Mouse (Mus musculus) CD4-positive helper T cell, adult 2 months (primary cell): ENCODE results near the gene Rbm6.
A peak's percentile ranks its signal among the peaks of the same experiment; 100 is the strongest.

ENCODE experiments used
- DNase-seq: peaks from one replicate; pipeline ENCODE4 v3.0.0-alpha.2; 2012; ENCODE audit warnings: low read depth, missing footprints, low spot score

The Rbm6 gene

DNA sequence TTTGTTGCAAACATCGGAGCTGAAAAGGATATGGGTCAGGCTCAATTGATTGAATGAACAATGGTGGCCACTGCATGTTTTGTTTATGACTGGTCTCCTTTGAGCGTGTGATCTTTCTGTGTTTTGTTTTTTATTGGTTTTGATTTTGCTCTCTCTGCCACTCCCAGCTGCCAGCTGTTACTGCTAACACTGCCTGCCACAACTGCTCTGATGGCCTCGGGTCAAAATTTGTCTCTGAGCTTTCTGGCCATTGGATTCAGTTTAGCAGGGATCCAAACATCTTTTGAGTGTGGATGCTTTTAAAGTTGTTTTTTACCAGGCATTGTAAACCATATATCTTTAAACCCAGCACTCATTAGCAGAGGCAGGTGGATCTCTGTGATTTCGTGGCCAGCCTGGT is 7.4 kb upstream of the Rbm6 start:
- DNase-seq, result no peak

DNA sequence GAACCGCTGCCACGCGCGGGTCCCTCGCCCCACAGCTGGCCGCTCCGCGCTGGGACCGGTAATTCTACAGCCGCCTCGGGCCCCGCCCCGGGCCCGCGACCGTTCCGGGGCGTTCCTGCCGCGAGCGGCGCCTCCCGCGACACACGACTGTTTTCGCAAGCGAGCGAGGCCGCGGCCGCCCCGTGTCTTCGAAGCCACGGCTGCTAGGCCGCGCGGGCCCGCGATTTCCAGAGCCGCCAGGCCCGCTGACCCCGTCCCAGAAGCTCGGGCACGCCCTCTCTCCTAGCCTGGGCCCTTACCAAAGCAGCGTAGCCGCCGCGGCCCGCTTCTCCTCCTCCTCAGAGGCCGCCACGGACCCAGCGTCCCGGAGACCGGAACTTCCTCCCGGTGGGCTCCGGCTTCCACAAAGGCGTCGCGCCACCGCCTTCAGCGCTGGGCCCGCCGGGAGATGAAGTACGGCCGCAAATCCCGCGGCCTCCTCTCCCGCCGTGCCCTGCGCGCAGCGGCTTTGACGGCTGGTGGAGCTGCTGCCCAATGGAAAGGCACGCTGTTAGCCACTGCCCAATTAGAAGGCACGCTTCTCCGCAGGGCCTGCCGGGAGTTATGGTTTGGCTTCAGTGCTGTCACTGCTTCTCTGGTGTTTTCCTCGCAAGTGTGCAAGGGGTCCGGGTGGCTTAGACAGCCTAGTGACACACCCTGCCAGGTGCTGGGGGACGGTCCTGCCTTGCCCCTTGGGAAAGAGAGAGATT is 513 bp downstream of the Rbm6 start:
- DNase-seq, result peak; percentile 96

DNA sequence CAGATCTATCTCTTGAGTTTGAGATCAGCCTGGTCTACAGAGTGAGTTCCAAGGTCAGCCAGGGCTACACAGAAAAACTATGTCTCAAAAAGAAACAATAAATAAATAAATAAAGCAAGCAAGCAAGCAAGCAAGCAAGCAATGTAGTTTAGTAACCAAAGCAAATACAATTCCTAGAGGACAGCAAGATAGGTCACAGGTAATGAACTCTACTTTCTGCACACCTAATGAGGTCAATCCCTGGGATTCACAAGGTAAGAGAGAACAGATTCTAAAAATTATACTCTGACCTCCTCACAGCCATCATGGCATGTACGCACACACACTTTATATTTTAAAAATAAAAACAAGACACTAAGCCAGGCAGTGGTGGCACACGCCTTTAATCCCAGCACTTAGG is 7.0 kb downstream of the Rbm6 start:
- no peak for DNase-seq

DNA sequence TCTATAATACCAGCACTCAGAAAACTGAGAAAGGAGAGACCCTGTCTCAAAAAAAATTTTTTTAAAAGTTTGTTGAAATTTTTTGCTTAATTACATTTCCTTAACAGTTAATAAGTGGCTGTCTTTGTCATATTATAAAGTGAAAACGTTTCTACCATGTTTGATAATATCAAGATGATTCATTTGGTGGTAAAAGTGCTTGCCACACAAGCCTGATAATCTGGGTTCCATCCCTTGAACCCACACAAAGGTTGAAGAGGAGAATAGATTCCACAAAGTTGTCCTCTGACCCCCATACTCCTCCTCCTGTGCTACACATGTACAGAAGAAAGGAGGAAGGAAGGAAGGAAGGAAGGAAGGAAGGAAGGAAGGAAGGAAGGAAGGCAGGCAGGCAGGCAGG is 8.5 kb downstream of the Rbm6 start:
- no peak for DNase-seq

DNA sequence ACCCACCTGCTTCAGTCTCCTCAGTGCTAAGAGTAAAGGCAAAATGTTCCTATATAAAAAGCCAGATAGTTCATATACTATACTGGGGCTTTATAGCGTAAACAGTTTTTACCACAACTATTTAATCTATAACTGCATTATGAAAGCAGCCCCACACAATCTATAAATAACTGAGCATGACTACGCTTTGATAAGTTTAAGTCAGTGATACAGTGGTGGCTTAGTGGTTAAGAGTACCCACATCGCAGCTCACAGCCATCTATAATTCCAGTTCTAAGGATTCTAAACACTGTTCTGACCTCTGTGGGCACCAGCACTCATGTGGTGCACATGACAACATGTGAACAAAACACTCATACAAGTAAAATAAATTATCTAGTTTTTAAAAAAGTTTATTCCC is 14.7 kb downstream of the Rbm6 start:
- no peak for DNase-seq

DNA sequence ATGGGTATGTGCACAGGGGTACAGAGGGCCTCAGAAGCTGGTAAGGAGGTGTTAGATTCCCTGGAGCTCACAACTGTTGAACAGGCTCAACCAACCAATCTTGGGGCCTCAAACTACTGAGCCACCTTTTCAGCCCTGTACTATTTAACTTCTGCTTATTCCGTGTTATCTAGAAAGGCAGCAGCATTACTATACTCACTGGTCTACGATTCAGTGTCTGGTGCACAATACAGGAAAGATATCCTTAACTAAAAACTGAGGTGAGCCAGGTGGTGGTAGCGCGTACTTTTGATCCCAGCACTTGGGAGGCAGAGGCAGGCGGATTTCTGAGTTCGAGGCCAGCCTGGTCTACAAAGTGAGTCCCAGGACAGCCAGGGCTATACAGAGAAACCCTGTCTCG is 24.1 kb downstream of the Rbm6 start:
- DNase-seq, result no peak

DNA sequence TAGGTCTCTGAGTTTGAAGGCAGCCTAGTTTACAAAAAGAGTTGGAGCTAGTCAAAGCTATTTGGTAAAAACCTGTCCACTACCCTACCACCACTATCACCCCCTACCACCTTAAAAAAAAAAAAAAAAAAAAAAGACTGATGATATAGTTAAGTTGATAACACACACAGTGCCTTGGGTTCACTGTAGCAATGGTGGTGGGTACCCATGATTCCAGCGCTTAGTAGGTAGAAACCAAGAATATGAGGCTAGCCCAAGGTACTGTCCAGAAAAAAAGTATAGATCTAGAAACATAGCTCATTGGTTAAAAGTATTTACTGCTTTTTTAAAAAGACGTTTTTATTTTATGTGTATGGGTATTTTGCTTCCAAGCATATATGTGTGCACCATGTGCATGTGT is 30.3 kb downstream of the Rbm6 start:
- DNase-seq, result no peak

DNA sequence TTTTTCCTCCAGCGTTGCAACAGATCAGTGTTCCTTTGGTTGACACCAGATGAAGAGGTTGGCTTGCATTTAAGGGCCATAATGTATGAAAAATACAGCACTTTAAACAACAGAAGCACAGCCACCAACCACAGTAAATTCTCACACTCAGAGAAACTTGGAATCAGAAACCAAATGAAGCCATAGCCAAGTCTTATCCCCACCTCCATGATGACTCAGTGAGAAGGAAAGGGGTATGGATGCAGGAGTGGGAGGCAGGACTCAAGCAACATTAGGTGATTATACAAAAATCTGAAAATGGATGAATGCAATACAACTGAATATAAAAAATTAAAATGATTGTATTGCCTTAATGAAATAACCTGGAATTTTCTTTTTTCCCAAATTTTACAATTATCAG is 34.2 kb downstream of the Rbm6 start:
- no peak for DNase-seq

DNA sequence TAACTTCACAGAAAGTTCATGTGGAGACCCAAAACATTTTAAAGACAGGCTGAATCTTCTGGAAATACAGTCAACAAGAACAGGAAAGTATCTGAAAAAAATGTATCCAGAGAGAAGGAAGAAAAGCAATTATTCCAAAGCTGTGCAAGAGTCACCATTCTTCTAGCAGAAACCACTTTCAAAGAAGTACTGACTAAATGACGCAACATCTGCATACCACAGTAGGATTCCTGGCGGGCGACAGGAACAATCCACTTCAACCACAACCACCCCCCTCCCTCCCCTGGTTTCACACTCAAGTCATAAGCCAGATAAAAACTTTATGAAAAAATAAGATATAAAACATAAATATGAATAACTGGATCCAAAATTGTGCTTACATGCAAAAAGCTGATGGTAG is 39.2 kb downstream of the Rbm6 start:
- no peak for DNase-seq

DNA sequence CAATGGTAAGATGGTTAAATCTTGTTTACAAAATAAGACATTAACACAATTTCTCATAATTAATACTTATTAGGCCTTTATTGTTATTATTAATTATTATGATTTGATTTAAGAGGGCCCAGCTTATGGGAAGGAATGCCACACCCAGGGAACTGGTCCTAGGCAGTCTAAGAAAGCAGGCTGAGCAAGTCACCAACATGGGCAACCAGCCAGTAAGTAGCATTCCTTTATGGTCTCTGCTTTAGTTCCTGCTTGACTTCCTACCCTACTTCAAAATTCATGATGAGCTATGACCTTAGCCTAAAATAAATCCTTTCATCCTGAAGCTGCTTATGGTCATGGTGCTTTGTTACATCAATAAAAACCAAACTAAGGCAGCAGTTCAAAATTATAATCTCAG is 41.3 kb downstream of the Rbm6 start:
- DNase-seq, result no peak

DNA sequence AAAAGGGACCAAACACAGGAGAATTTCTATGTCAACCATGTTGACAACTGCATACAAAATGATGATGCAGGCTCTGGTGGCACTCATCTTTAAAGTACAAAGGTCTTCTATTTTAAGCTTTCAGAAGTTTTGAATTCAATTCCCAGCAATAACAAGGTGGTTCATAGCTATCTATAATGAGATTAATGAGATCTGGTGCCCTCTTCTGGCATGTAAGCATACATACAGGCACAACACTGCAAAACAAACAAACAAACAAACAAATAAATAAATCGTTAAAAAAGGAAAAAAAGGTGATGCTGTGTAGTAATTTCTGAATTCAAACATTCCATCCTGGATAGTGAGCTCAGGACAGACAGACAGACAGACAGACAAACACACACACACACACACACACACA is 60.9 kb downstream of the Rbm6 start:
- no peak for DNase-seq

DNA sequence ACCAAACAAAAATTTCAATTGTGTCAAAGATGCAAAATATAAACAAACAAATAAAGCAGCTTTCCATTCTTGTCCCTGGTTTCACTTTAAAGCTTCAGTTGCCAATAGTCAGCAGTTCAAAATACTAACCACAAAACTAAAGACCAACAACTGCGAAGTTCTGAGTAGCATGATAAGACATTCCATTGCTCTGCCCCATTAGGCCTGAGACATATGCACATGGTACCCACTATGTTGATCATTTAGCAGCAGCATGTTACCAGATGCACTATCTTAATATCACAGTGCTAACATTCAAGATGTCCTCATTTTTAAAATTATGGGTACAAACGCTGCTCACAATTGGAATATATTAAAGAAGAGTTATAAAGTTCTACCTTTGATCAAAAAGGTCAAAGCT is 62.1 kb downstream of the Rbm6 start:
- no peak for DNase-seq

DNA sequence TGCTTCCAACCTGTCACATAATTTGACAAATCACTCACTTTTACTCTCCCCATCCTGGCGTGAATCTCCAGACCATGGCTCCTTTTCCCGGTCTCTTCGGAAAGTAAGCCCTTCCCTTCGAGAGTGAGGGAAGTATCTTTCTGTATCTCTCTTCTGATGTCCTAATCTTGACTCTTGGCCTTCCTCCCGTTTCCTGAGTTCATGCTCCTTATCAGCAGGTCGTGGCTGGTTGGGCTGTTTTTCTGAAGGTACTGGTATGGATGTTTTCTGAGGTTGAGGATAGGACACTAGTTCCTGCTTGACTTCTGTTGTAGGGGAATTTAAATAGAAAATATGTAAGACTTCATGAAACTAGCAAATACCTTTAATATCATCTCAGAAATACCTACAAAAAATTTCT is 81.3 kb downstream of the Rbm6 start:
- no peak for DNase-seq

DNA sequence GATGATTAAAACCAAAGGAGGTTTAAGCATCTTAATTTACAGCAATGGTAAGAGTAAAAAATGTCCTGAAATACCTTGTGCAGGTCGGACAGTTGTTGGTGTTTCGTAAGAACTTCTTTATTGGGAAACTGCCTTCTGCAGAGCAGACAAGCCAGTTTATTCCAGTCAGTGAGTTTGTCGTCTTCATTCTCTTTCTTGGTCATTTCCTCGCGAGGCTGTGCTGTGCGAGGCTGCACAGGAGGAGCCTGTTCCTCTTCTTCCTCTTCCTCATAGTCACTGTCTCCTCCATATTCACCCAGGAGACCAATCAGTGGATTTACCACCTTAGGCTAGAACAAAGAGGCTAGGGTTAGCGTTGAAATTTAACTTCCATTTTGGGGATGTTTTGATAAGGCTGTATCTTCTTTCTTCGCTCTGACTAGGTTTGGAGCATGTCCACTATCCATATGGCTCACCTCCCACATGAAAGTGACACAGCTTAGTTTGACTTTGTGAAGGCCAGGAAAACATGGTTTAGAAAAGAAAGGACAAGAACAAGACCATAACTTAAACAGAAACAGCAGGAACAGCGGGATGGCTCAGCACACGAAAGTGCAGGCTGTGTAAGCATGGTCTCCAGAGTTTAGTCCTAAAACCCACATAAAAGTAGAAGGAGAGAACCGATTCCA is 90.4 kb downstream of the Rbm6 start:
- DNase-seq, result no peak

DNA sequence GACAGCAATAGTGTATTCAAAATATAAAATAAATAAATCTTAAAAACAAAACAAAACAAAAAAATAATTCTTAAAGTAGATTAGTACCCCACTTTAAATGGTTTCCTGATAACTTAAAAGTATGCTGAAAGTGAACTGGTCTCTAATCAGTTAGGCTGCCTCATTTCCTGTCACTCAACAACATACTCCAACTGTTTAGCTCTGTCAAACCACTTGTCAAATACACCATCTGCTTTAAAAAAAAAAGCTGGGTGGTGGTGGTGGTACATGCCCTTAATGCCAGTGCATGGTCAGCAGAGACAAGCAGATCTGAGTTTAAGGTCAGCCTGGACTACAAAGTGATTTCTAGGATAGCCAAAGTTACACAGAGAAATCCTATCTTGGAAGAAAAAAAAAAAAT is 96.2 kb downstream of the Rbm6 start:
- DNase-seq, result no peak

DNA sequence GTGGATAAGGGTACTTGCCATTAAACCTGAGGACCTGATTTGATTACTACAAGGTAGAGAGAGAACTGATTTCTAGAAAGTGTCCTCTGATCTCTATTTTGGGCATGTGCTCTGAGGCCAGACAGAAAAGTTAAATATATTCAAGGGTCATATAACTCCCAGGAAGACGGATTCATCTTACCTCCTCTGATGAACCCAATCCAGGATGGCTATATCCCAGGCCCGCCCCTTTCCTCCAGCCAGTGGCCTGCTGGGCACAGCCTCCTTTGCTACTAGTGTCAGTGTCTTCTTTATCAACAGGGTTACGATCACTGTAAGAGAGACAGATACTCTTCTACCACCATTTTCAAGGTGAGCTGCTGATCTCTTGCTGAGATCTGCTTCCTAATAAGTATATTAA is 98.6 kb downstream of the Rbm6 start:
- DNase-seq, result no peak

DNA sequence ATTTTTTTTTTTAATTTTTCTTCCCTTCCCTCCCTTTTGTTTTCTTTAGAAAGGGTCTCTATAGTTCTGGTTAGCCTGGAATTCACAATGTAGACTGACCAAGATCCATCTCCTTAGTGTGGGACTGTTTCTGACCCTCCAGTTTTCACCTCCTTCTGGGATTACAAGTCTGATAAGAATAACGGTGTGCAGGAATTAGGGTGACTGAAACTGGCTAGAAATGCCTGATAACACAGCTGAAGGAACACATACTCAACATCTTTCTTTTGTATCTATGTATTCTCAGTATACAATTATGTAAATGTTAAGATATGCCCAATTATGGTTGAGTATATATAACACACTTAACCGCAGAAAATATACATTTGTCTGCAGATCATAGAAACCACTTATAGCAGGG is 101.3 kb downstream of the Rbm6 start:
- no peak for DNase-seq

DNA sequence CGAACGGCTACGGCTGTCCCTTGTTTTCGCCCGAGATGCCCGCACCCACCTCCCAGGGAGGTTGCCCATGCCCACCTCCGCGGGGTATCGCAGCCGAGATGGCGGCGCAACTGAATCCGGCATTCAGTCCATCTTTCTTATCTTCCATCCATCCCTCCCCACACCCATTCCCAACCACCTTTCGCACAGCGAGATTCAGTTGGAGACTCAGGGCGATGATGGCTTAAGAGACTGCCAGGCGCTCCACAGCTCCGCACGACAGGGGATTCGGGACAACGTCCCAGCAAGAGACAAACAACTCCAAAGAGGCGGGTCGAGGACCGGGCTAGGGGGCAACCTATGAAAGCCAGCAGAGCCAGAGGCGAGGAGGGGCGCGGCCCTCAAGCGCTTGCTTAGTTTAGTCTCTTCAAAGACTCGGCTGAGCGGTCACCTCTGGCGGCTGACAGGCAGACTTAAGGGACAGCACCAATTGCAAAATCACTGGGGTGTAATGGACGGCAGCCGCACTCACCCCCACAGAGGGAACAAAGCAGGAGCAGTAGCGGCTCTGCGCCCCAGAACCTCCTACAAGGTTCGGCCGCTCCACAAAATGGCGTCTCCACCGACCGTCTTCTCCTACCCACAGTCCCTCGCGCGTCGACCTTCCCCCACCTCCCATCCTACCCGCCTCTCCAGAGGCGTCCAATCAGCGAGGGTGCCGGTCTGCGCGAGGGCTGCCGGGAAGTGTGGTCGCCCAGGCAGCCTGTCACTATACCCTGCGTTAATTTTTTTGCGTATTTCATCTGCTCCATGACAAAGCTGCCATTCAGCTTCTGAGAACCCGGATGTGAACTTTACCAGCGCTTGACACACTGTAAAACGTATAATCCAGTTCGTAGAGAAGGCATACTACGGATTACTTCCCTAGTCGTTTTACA is 102.4 kb downstream of the Rbm6 start, which contains the start of gene Rbm5:
Gene Rbm5 (minus strand): TSS at position 623 of the 917 bp plus-strand sequence.
- DNase-seq, result peak; percentile 98

DNA sequence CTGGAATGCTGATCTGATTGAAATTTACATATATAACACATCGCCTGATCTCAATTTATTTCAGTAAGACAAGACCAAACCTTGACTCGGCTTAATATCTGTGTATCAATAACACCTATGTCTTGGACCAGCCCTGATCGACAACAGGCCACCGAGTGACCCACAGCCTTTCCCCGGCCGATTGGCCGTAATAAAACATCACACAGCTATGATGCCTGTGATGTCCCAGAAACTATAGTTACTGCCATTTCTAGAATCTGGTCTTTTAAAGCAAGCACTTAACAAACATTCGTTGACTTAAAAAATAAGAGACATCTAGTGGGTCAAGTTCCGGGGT is 103.0 kb downstream of the Rbm6 start:
- DNase-seq, result no peak

DNA sequence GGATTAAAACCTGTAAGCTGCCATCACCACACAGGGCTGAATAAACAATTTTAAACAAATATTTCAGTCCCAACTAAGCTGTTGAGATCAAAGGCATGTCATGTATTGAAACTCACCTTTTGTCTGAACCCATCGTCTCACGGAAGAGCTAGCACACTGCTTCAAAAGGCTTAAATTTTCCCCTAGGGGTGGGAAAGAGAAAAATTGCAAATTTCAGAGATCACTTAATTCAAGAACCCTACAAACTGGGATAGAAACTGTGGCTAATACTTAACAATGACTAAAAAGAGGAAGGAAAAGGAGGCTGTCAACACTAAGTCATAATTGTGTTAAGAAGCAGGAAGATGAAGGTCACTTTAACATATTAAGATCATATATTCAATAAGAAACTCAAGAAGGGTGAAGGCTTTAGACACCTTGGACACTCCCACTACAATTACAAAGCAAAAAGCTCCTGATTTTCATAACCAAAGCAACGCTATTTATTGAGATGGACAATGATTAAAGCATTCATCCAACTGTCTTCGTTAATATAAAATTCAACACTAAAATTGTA is 103.5 kb downstream of the Rbm6 start:
- DNase-seq, result peak; percentile 36

DNA sequence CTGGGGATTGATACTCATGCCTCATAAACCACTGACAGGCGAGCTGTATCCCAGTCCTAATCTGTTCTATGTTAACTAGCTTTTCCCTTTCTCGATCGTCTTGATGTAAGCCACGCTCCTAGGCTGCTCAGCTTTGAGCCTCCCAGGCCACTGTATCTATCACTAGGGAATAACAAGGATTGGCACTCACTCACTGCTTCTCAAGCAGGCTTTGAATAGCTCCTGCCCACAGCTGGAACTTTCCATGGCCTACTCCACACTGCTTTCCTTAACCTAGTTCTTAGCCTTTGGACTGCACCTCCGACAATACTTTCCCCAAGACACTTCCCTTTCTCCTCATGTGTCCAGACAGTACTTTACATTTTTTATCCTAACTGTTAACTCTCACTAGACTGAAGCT is 104.2 kb downstream of the Rbm6 start:
- DNase-seq, result no peak

DNA sequence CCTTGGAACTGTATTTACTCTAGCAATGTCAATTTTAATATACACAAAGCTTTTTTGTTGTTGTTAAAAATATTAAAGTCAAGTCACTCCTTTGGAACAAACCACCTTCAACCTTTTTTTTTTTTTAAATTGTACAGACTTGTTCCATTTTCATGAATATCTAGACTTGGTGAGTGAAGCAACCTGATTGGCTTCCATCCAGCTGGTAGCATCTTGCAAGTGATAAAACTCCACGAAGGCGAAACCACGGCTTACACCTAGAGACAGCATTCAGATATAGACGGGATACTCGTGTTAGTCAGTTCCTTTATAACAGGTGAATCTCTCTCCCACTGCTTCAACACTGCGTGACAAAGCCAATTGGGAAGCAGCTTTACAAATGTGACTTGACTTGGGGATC is 113.4 kb downstream of the Rbm6 start:
- no peak for DNase-seq
